Mouse (Mus musculus): Measurements from ENCODE around the gene Bag3. TPM values are rescaled to one million over a fixed set of nuclear protein-coding genes. Genes with fewer than 3 reads are reported as not detected.

The Bag3 gene
- total RNA-seq, 2 experiments from 2014 or later = 111 to 112 TPM

- intact Hi-C loops (cut with DNase I; ENCODE audit: low total_unique reads) = no loop called here
- DNase-seq = no peak
These were observed 9.2 kb downstream of the Bag3 start for GRCm38 (mm10) chr7:128532441-128533166.

GRCm38 (mm10) chr7:128534984-128535491, 11.6 kb downstream of the Bag3 start:
- intact Hi-C loops (cut with DNase I; ENCODE audit: low total_unique reads) = no loop called here
- DNase-seq = no peak

DNA sequence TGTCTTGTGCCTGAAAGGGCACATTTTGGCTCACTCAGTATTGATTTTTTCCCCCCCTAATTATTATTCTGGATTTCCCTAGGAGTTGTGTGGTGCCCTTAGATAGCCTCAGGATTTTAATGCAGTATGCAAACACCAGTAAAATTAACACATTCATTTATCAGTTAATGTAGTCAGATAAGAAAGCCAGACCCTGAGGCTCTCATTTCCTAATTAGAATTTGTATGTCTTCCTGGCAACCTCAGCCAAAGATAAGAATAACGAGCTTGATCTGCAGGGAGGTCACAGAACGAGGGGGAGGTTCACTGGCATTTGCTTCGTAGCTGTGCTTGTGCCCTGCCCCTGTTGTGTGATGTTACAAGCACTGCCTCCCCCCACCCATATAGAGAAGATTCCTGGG, 12.7 kb downstream of the Bag3 start:
- intact Hi-C loops (cut with DNase I; ENCODE audit: low total_unique reads) = no loop called here
- DNase-seq = no peak

DNA sequence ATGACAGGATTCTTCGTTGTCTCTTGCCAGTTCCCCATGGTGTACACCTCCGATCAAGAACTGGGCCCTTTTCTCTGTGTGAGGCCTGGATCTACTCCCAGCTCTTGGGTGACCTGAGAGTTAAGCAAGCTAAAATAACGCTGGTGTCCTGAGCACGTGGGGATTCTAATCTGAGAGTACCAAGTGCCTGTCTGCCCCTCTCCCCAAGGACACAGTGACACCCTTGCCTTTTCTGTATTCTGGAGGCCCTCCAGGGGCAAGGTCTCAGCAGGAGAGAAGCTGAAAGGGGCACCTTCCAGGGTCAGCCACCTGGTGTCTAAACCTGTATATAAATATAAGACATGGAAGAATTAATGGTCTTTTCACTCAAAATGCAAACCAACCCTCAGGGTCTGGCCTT, 14.3 kb downstream of the Bag3 start:
- DNase-seq = no peak
- intact Hi-C loops (cut with DNase I; ENCODE audit: low total_unique reads) = no loop called here

GRCm38 (mm10) chr7:128538196-128538595, 14.8 kb downstream of the Bag3 start:
- intact Hi-C loops (cut with DNase I; ENCODE audit: low total_unique reads) = no loop called here
- no peak for DNase-seq

- no peak for DNase-seq
- intact Hi-C loops (cut with DNase I; ENCODE audit: low total_unique reads) = no loop called here
These were observed 15.4 kb downstream of the Bag3 start for GRCm38 (mm10) chr7:128538769-128539168.

- DNase-seq = no peak
- intact Hi-C loops (cut with DNase I; ENCODE audit: low total_unique reads) = no loop called here
These were observed 16.7 kb downstream of the Bag3 start for GRCm38 (mm10) chr7:128540111-128540510.

- intact Hi-C loops (cut with DNase I; ENCODE audit: low total_unique reads) = no loop called here
- no peak for DNase-seq
These were observed 17.3 kb downstream of the Bag3 start for GRCm38 (mm10) chr7:128540734-128541133.

- intact Hi-C loops (cut with DNase I; ENCODE audit: low total_unique reads) = no loop called here
- no peak for DNase-seq
These were observed 17.8 kb downstream of the Bag3 start for GRCm38 (mm10) chr7:128541186-128541585.

- intact Hi-C loops (cut with DNase I; ENCODE audit: low total_unique reads) = no loop called here
- DNase-seq = no peak
These were observed 18.4 kb downstream of the Bag3 start for GRCm38 (mm10) chr7:128541771-128542170.

- DNase-seq = no peak
These were observed 19.1 kb downstream of the Bag3 start for GRCm38 (mm10) chr7:128542488-128542887.

GRCm38 (mm10) chr7:128543148-128543855, 19.9 kb downstream of the Bag3 start:
- DNase-seq = no peak
- intact Hi-C loops (cut with DNase I; ENCODE audit: low total_unique reads) = no loop called here

More at GRCm38 (mm10) chr7:128542488-128542887, 19.1 kb downstream of the Bag3 start:
- intact Hi-C loops (cut with DNase I; ENCODE audit: low total_unique reads) = no loop called here

DNA sequence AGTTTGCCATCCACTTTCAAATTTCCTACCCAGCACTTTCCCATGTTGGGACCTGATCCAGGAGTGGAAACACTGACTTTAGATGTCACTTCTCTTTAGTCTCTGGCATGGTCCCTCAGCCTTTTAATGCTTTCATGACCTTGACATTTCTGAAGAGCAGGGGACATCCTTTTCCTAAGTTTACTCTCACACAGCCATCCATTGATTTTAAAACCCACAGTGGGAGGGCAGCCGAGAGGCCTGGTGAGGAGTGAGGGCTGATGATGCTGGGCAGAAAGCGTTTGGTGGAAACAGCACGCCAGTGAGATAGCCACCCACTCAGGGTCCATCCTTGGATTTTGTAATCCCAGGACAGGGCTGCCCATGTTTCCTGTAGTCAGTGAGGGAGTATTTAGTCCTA, 20.5 kb downstream of the Bag3 start:
- DNase-seq = no peak
- intact Hi-C loops (cut with DNase I; ENCODE audit: low total_unique reads) = no loop called here

DNA sequence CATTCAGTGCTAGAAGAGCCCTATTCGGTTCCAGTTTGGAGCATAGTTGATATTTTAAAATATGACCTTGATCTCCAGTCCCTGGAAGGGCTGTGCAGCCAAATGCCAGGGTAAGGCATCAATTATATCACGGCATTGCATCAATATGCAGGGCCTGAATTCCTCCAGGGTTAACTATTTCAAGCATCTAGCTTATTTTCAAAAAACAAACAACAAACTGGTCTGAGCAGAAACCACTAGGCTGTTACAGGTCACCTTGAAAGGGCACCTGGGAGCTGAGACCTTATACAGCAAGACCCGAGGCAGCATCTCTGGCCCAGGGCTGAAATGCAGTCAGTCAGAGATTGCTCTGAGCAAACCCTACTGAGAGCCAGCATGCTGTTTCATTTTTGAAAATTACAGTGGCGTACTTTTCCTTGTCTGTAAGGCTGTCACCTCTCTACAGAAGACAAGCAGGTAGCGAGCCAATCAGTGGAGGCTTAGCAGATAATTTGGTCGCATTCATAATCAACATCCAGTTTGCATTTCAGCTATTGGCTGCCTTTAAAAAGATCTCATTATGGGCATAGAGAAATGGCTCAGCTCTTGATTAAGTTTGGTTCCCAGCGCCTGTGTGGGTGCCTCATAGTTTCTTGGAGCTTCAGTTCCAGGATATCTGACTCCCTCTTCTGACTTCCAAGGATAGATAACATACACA, 21.3 kb downstream of the Bag3 start:
- DNase-seq = no peak
- intact Hi-C loops (cut with DNase I; ENCODE audit: low total_unique reads) = no loop called here

- DNase-seq = no peak
- intact Hi-C loops (cut with DNase I; ENCODE audit: low total_unique reads) = no loop called here
These were observed 22.6 kb downstream of the Bag3 start for GRCm38 (mm10) chr7:128546031-128546430.

- no peak for DNase-seq
- intact Hi-C loops (cut with DNase I; ENCODE audit: low total_unique reads) = no loop called here
These were observed 25.7 kb downstream of the Bag3 start for GRCm38 (mm10) chr7:128549137-128549536.

DNA sequence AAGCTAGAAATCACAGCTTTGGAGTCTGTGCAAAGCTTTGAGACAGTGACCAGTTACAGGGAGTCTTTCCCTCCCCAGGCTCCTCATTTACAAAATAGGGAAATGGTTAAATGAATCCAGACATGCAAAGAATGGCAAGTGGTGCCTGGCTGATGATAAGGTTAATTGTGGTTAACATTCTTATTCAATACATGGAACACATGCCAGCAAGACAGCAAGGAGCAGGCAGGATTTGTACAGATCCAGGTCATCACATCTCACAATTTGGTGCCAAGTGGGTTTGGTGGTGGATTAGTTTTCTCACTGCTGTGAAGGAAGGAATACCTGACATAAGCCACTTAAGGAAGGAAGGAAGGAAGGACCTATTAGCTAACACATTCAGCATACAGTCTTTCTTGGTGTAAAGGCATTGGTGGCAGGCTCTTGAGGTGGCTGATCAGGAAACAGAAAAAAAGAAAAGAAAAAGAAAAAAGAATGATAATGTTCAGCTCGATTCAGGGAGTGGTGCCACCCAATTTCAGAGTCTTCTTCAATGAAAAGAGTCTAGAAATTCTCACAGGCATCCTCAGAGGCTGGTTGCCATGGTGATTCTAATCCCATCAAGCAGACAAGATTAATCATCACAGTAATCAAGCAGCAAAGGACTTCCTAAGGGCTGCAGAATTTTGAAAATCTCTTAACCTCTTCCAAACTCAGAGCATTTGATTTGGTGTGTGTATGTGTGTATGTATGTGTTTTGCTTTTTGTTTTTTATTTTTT, 27.1 kb downstream of the Bag3 start:
- intact Hi-C loops (cut with DNase I; ENCODE audit: low total_unique reads) = no loop called here

GRCm38 (mm10) chr7:128551087-128551457, 27.7 kb downstream of the Bag3 start:
- no peak for DNase-seq
- intact Hi-C loops (cut with DNase I; ENCODE audit: low total_unique reads) = no loop called here

More for the DNA sequence above, 27.1 kb downstream of the Bag3 start:
- no peak for DNase-seq

DNA sequence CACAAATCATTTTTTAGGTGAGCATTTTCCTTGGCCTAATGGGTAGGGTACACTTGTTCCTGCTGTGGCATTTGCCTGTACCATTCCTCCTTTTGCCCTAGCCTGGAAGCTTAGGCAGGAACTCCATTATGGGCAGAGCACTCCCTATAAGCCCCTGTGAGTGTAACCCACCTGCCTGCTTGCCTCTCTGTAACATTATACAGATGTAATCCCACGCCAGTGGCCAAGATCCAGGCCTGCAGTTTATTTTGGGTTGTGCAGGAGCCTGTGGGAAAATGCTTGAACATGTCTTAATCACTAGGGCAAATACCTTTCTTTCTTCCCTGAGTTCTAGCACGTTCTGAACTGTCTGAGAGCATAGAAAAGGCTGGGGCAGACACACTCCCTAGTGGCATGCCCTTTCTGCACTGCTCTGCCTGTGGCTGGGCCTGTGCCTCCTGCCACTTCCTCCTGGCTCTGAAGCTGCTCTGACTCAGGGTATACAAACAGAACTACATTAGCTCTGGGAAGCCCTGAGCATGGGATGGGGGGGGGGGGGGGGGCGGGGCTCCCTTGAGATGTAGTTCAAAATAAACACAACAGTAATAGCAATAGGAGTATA, 29.8 kb downstream of the Bag3 start:
- no peak for DNase-seq
- intact Hi-C loops (cut with DNase I; ENCODE audit: low total_unique reads) = no loop called here

Measured in gastrocnemius, postnatal 14 days (tissue).